Mouse (Mus musculus): ENCODE data around the gene Soat1.
"Not testable (repeated sequence)": the region's sequence is repeated elsewhere in the genome, so short reads cannot be mapped to it uniquely, and the experiment has no call there.

DNA sequence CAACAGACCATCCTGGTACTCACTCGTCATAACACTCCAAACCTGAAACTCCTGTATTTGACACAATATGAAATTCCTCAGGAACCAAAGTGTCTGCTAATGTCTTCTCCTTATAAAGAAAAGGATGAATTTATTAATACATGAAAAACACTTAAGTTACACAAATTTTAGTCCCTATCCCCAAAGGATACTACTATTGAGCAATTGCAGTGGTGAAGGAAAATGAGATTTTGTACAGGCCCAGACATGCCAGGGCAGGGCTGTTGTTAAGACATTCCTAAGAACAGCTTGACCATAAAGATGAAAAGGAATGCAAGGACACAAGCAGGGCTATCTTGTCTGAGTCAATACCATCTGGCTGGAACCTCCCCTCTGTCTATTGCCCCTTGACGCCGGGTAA, 74.0 kb downstream of the Soat1 start:
- TF ChIP-seq CTCF (IDR thresholded peaks at IDR 0.05; ENCODE audit: extremely low read depth, insufficient read depth, insufficient read length, insufficient replicate concordance); POLR2A (IDR thresholded peaks at IDR 0.05; ENCODE audit: low read depth, low read length): not testable (repeated sequence)

All from spleen, adult 2 months (tissue).